Mouse (Mus musculus) lung, postnatal 36 days (tissue): ENCODE results near the gene Strn3.
"Not testable (repeated sequence)": the region's sequence is repeated elsewhere in the genome, so short reads cannot be mapped to it uniquely, and the experiment has no call there.

Experiments
- DNase-seq: peaks from one replicate; pipeline ENCODE4 v3.0.0; 2022; ENCODE audit warnings: mixed read lengths

The Strn3 gene

GRCm38 (mm10) chr12:51692870-51693269 is 1.2 kb upstream of the Strn3 start:
- not testable (repeated sequence) for DNase-seq

GRCm38 (mm10) chr12:51690893-51691844 is 528 bp downstream of the Strn3 start, which contains the start of gene Ap4s1:
Gene Ap4s1 (plus strand): TSS chr12:51691033.
- peak; percentile 72 for DNase-seq

- no peak for DNase-seq
Measured at GRCm38 (mm10) chr12:51688546-51688945, 3.2 kb downstream of the Strn3 start.

- peak; percentile 56 for DNase-seq
Measured at GRCm38 (mm10) chr12:51678844-51679243, 12.9 kb downstream of the Strn3 start.

- no peak for DNase-seq
Measured at GRCm38 (mm10) chr12:51676442-51676841, 15.3 kb downstream of the Strn3 start.

GRCm38 (mm10) chr12:51673270-51673669 is 18.4 kb downstream of the Strn3 start:
- DNase-seq = no peak

- no peak for DNase-seq
Measured at GRCm38 (mm10) chr12:51671231-51671891, 20.3 kb downstream of the Strn3 start.

- DNase-seq = peak; percentile 41
Measured at GRCm38 (mm10) chr12:51666708-51667430, 24.8 kb downstream of the Strn3 start.

GRCm38 (mm10) chr12:51663908-51664307 is 27.8 kb downstream of the Strn3 start:
- no peak for DNase-seq

GRCm38 (mm10) chr12:51663011-51663410 is 28.7 kb downstream of the Strn3 start:
- DNase-seq = no peak

GRCm38 (mm10) chr12:51655944-51656465 is 35.7 kb downstream of the Strn3 start:
- no peak for DNase-seq

GRCm38 (mm10) chr12:51649401-51649800 is 42.3 kb downstream of the Strn3 start:
- not testable (repeated sequence) for DNase-seq

GRCm38 (mm10) chr12:51641871-51642270 is 49.8 kb downstream of the Strn3 start:
- DNase-seq = peak; percentile 40

- no peak for DNase-seq
Measured at GRCm38 (mm10) chr12:51636689-51637470, 54.8 kb downstream of the Strn3 start.

GRCm38 (mm10) chr12:51636260-51636659 is 55.4 kb downstream of the Strn3 start:
- DNase-seq = no peak

- no peak for DNase-seq
Measured at GRCm38 (mm10) chr12:51633481-51633880, 58.2 kb downstream of the Strn3 start.

- DNase-seq = no peak
Measured at GRCm38 (mm10) chr12:51623366-51623694, 68.4 kb downstream of the Strn3 start.

- DNase-seq = no peak
Measured at GRCm38 (mm10) chr12:51622670-51623365, 68.9 kb downstream of the Strn3 start.

GRCm38 (mm10) chr12:51621161-51621560 is 70.5 kb downstream of the Strn3 start:
- no peak for DNase-seq

GRCm38 (mm10) chr12:51620572-51620971 is 71.1 kb downstream of the Strn3 start:
- no peak for DNase-seq

GRCm38 (mm10) chr12:51612361-51612760 is 79.3 kb downstream of the Strn3 start:
- no peak for DNase-seq

GRCm38 (mm10) chr12:51606138-51606537 is 85.6 kb downstream of the Strn3 start:
- no peak for DNase-seq
